7 mouse cellular contexts compared by ENCODE assay signal in genomic region chr4:155251147-155251546, GRCm38 (mm10). TPM values are rescaled to one million over a fixed set of nuclear protein-coding genes. Genes with fewer than 3 reads are reported as not detected.
DNase-seq lines count a peak whose midpoint lies in the region; ATAC-seq and TF ChIP-seq lines count a peak whose summit lies in the region.

No protein-coding gene starts in this region.

- TF ChIP-seq CTCF in left cerebral cortex, adult 2 months (IDR thresholded peaks at IDR 0.05) = no peak
- no peak for TF ChIP-seq CTCF in embryonic fibroblast, embryonic 13.5 days (IDR thresholded peaks at IDR 0.05; ENCODE audit: borderline replicate concordance, insufficient read depth, low read length)

- no peak for DNase-seq in left cerebral cortex, adult 2 months (ENCODE audit: extremely low spot score in 1 of 2, low spot score in 2 of 2)
- no peak for DNase-seq in left cerebral cortex, postnatal 14 days (ENCODE audit: low spot score in 2 of 2)
- DNase-seq in layer of hippocampus, postnatal 36 days = peak; percentile 32 to 52
- DNase-seq in retina, embryonic 14.5 days (ENCODE audit: low spot score) = peak; percentile 69
- DNase-seq in frontal cortex, adult 2 months (ENCODE audit: extremely low spot score in 1 of 2, low spot score in 1 of 2) = no peak

- peak overlapping the region; percentile 75; the same call in 1 of the 2 replicates for H3K4me3 ChIP-seq in left cerebral cortex, adult 2 months
- H3K4me3 ChIP-seq in embryonic fibroblast, embryonic 13.5 days (ENCODE audit: insufficient read depth, low read length) = peak overlapping the region; percentile 16

- TF ChIP-seq POLR2A in embryonic fibroblast, embryonic 13.5 days (IDR thresholded peaks at IDR 0.05; ENCODE audit: low read depth, low read length) = no peak

- no peak overlapping the region for H3K27ac ChIP-seq in left cerebral cortex, adult 2 months
- no peak overlapping the region for H3K27ac ChIP-seq in embryonic fibroblast, embryonic 13.5 days (ENCODE audit: insufficient read depth, low read length)

- intact Hi-C loops in left cerebral cortex, adult 2 months (cut with DNase I) = loop anchor here (2.0 kb wide), 1 partner anchor 58 kb away; no protein-coding TSS in a partner anchor
- intact Hi-C loops in left cerebral cortex, postnatal 14 days (cut with DNase I) = no loop called here

- no peak for ATAC-seq in inflammation-experienced regulatory T-cells, adult 6 months

- peaks cover 1% of the 10 kb centered on the region; the same call in 1 of the 2 replicates for H3K4me1 ChIP-seq in embryonic fibroblast, embryonic 13.5 days (ENCODE audit: control insufficient read depth, insufficient read depth, low read length)

RNA-seq across cellular contexts. Expression of gene Faap20, which starts 1.5 kb away (rescaled TPM):
- 10 to 100 TPM; 25.9 to 28.8 TPM for total RNA-seq in left cerebral cortex, adult 2 months (2021)
- total RNA-seq in left cerebral cortex, postnatal 14 days (2021) = 10 to 100 TPM; 22.6 to 27.0 TPM
- polyA plus RNA-seq in embryonic fibroblast, embryonic 13.5 days (2011; ENCODE audit: insufficient read length, low read depth, missing spikeins) = 19.8 and 21.1 TPM in 2 replicates
- total RNA-seq in layer of hippocampus, postnatal 36 days (2021) = 10 to 100 TPM; 30.9 to 35.1 TPM
- polyA plus RNA-seq in inflammation-experienced regulatory T-cells, adult 6 months (2017; shearing (Covaris generic)) = 10 to 100 TPM; 44.3 to 57.3 (median 51.6) TPM
- polyA plus RNA-seq in frontal cortex, adult 2 months (2012; rRNA removed) = 41.0 and 42.9 TPM in 2 replicates

RNA-seq across cellular contexts. Expression of gene Ski, which starts 28.8 kb away (rescaled TPM):
- 100 to 1,000 TPM; 113 to 119 TPM for total RNA-seq in left cerebral cortex, adult 2 months (2021)
- 100 to 1,000 TPM; 110 to 111 TPM for total RNA-seq in left cerebral cortex, postnatal 14 days (2021)
- polyA plus RNA-seq in embryonic fibroblast, embryonic 13.5 days (2011; ENCODE audit: insufficient read length, low read depth, missing spikeins) = 88.4 and 106 TPM in 2 replicates
- 100 to 1,000 TPM; 126 to 132 TPM for total RNA-seq in layer of hippocampus, postnatal 36 days (2021)
- polyA plus RNA-seq in inflammation-experienced regulatory T-cells, adult 6 months (2017; shearing (Covaris generic)) = 10 to 100 TPM; 10.7 to 26.8 (median 26.8) TPM
- polyA plus RNA-seq in frontal cortex, adult 2 months (2012; rRNA removed) = 76.4 and 78.3 TPM in 2 replicates

Comparison
In these comparisons a context has a peak if more than half of its experiments do, and no peak if none do; other contexts are left out.
1. DNase-seq: peak in layer of hippocampus, postnatal 36 days (2 of 2) and retina, embryonic 14.5 days (single experiment); none in left cerebral cortex, adult 2 months (0 of 2), left cerebral cortex, postnatal 14 days (0 of 2) and frontal cortex, adult 2 months (0 of 2).